Mouse (Mus musculus): ENCODE results near the gene Tgfa. TPM values are rescaled to one million over a fixed set of nuclear protein-coding genes. Genes with fewer than 3 reads are reported as not detected.

The Tgfa gene
- total and polyA plus RNA-seq, 3 experiments, result 7.8 to 9.1 TPM; not detected in 1

DNA sequence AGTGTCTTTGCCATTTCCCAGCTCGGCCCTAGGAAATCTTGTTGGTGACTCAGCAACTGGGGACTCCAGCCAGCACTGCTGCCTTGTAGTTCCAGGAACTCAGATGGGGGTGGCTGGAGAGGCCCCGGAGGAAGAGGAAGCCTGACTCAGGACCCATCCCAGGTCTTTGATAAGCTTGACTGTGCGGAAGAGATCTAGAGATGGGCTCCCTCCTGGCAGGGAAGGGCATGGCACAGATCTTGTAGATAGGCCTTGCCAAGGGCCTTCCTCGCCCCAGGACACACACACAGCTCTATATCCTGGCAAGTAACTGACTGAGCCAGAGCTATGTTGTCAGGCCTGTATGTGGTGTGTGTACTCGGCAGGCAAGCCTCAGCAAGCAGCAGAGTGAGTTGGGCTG, 24.5 kb downstream of the Tgfa start (continued):
- no peak for TF ChIP-seq RAD21 (IDR thresholded peaks at IDR 0.05; ENCODE audit: low read depth, low read length)
- no peak for TF ChIP-seq POLR2A (IDR thresholded peaks at IDR 0.05; ENCODE audit: control insufficient read depth in 1 of 2, insufficient read depth in 1 of 2, low read depth in 1 of 2, low read length in 2 of 2, poor library complexity in 1 of 2)
- TF ChIP-seq KAT2A (conservative IDR thresholded peaks at IDR 0.05; ENCODE audit: low read depth, low read length), result no peak

DNA sequence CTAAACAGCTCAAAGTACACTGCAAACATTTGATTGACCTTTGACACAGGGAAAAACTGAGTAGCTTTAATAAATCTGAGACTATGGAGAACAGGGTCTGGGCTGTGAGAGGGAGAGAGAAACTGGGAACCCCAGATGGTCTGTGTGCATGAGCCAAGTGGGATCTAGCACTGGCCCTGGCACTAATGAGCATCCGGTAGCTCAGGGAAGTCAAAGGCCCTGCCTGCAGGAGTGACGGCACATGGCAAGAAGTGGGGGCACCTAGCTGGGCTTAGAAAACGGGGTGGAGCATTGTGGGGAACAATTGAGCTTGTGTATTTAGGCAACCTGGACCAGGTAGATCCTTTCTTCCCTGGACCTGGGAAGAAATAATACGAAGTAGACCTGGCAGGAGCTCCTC, 25.1 kb downstream of the Tgfa start:
- no peak for TF ChIP-seq CTCF (IDR thresholded peaks at IDR 0.05 in 2 of 3, conservative IDR thresholded peaks at IDR 0.05 in 1 of 3; ENCODE audit: control insufficient read depth in 1 of 3, insufficient read depth in 1 of 3, low read depth in 2 of 3, low read length in 3 of 3, poor library complexity in 1 of 3, severe bottlenecking in 1 of 3)
- Histone ChIP-seq H3K27me3 (ENCODE audit: control insufficient read depth in 1 of 2, insufficient read depth in 2 of 2, low read length in 2 of 2) (no peaks in the 10 kb centered on the region), H3K9ac (ENCODE audit: control insufficient read depth, low read depth, low read length, poor library complexity, severe bottlenecking) (no peak overlapping the region), H3K4me1 (ENCODE audit: control insufficient read depth in 1 of 2, insufficient read depth in 2 of 2, low read length in 2 of 2) (peaks cover 7 to 37% of the 10 kb centered on the region in 2 experiments), H3K27ac (ENCODE audit: control insufficient read depth, low read depth, low read length) (peak overlapping the region; percentile 74), H3K9me3 (replicated peaks; ENCODE audit: insufficient read depth, low read length) (no peaks in the 10 kb centered on the region), H3K36me3 (ENCODE audit: control insufficient read depth in 1 of 2, insufficient read depth in 2 of 2, low read length in 2 of 2) (peaks cover 0 to 36% of the 10 kb centered on the region in 2 experiments; a peak in 2 of 4 replicates), H3K4me3 (ENCODE audit: control insufficient read depth in 1 of 2, insufficient read depth in 1 of 2, low read depth in 2 of 2, low read length in 2 of 2) (no peak overlapping the region), H3K79me2 (ENCODE audit: control insufficient read depth, insufficient read depth, low read length, poor library complexity) (no peaks in the 10 kb centered on the region)
- no peak for DNase-seq (ENCODE audit: low read depth, low spot score)

- no peak overlapping the region for H3K4me3 ChIP-seq (ENCODE audit: control insufficient read depth in 1 of 2, insufficient read depth in 1 of 2, low read depth in 2 of 2, low read length in 2 of 2)
- no peaks in the 10 kb centered on the region for H3K79me2 ChIP-seq (ENCODE audit: control insufficient read depth, insufficient read depth, low read length, poor library complexity)
- H3K27ac ChIP-seq (ENCODE audit: control insufficient read depth, low read depth, low read length), result no peak overlapping the region
- H3K9ac ChIP-seq (ENCODE audit: control insufficient read depth, low read depth, low read length, poor library complexity, severe bottlenecking), result no peak overlapping the region
- no peaks in the 10 kb centered on the region for H3K27me3 ChIP-seq (ENCODE audit: control insufficient read depth in 1 of 2, insufficient read depth in 2 of 2, low read length in 2 of 2)
- TF ChIP-seq SMC3 (IDR thresholded peaks at IDR 0.05; ENCODE audit: low read depth, low read length) (no peak), MAZ (IDR thresholded peaks at IDR 0.05; ENCODE audit: low read depth, low read length) (no peak)
- no peaks in the 10 kb centered on the region for H3K9me3 ChIP-seq (replicated peaks; ENCODE audit: insufficient read depth, low read length)
- H3K36me3 ChIP-seq (ENCODE audit: control insufficient read depth in 1 of 2, insufficient read depth in 2 of 2, low read length in 2 of 2), result peaks cover 0 to 31% of the 10 kb centered on the region in 2 experiments; a peak in 2 of 4 replicates
- no peak for DNase-seq (ENCODE audit: low read depth, low spot score)
- H3K4me1 ChIP-seq (ENCODE audit: control insufficient read depth in 1 of 2, insufficient read depth in 2 of 2, low read length in 2 of 2), result peaks cover 7 to 39% of the 10 kb centered on the region in 2 experiments
Measured at GRCm38 (mm10) chr6:86222381-86222780, 27.4 kb downstream of the Tgfa start.

- H3K9ac ChIP-seq (ENCODE audit: control insufficient read depth, low read depth, low read length, poor library complexity, severe bottlenecking), result no peak overlapping the region
- H3K79me2 ChIP-seq (ENCODE audit: control insufficient read depth, insufficient read depth, low read length, poor library complexity), result no peaks in the 10 kb centered on the region
- H3K9me3 ChIP-seq (replicated peaks; ENCODE audit: insufficient read depth, low read length), result no peaks in the 10 kb centered on the region
- H3K36me3 ChIP-seq (ENCODE audit: control insufficient read depth in 1 of 2, insufficient read depth in 2 of 2, low read length in 2 of 2), result peaks cover 0 to 5% of the 10 kb centered on the region in 2 experiments; a peak in 2 of 4 replicates
- no peaks in the 10 kb centered on the region for H3K27me3 ChIP-seq (ENCODE audit: control insufficient read depth in 1 of 2, insufficient read depth in 2 of 2, low read length in 2 of 2)
- peak; percentile 58 for DNase-seq (ENCODE audit: low read depth, low spot score)
- H3K4me3 ChIP-seq (ENCODE audit: control insufficient read depth in 1 of 2, insufficient read depth in 1 of 2, low read depth in 2 of 2, low read length in 2 of 2), result no peak overlapping the region
- TF ChIP-seq MXI1 (IDR thresholded peaks at IDR 0.05; ENCODE audit: low read depth, low read length), result no peak
- TF ChIP-seq TAL1 (IDR thresholded peaks at IDR 0.05; ENCODE audit: low read length), result peak; percentile 65
- TF ChIP-seq RAD21 (IDR thresholded peaks at IDR 0.05; ENCODE audit: low read depth, low read length), result no peak
- TF ChIP-seq EP300 (IDR thresholded peaks at IDR 0.05; ENCODE audit: low read depth in 1 of 2, low read length in 2 of 2), result 0 out of 4 replicates have a peak, but pooled peaks of 1 of the 2 experiments have one; percentile 16
- TF ChIP-seq JUND (IDR thresholded peaks at IDR 0.05; ENCODE audit: low read depth, low read length), result no peak
- H3K27ac ChIP-seq (ENCODE audit: control insufficient read depth, low read depth, low read length), result peak overlapping the region; percentile 6; the same call in 1 of the 2 replicates
- H3K4me1 ChIP-seq (ENCODE audit: control insufficient read depth in 1 of 2, insufficient read depth in 2 of 2, low read length in 2 of 2), result peaks cover 0 to 13% of the 10 kb centered on the region in 2 experiments; a peak in 3 of 4 replicates
Measured at GRCm38 (mm10) chr6:86225604-86226003, 30.6 kb downstream of the Tgfa start.

Measured in MEL (cell line).